Mouse (Mus musculus) frontal cortex, adult (tissue): ENCODE measurements around the gene Pfkm.

Source experiments
- ATAC-seq: cut with Nextera tagmentation; 2 replicates; pipeline ENCODE4 v1.9.2; 2017; ENCODE audit warnings: mild to moderate bottlenecking, moderate library complexity, mixed read lengths; ENCODE audit not compliant: low TSS enrichment

Gene Pfkm

GRCm38 (mm10) chr15:98092372-98093120 is at the start of gene Pfkm:
Pfkm (plus strand) TSS chr15:98092589.
- peak; percentile 18; the same call in 1 of the 2 replicates for ATAC-seq

GRCm38 (mm10) chr15:98043967-98044366 is 48.4 kb upstream of the Pfkm start:
- ATAC-seq = peak; percentile 82

- no peak for ATAC-seq
Measured at GRCm38 (mm10) chr15:98044387-98044786, 48.0 kb upstream of the Pfkm start.

GRCm38 (mm10) chr15:98048918-98049700 is 43.3 kb upstream of the Pfkm start:
- ATAC-seq = no peak

GRCm38 (mm10) chr15:98051685-98052084 is 40.7 kb upstream of the Pfkm start:
- ATAC-seq = no peak

GRCm38 (mm10) chr15:98055246-98055645 is 37.1 kb upstream of the Pfkm start:
- peak; percentile 77 for ATAC-seq

GRCm38 (mm10) chr15:98065881-98066280 is 26.5 kb upstream of the Pfkm start:
- ATAC-seq = no peak

- ATAC-seq = no peak
Measured at GRCm38 (mm10) chr15:98066602-98067001, 25.8 kb upstream of the Pfkm start.

- ATAC-seq = no peak
Measured at GRCm38 (mm10) chr15:98067492-98067891, 24.9 kb upstream of the Pfkm start.

GRCm38 (mm10) chr15:98068506-98068905 is 23.9 kb upstream of the Pfkm start:
- ATAC-seq = no peak

- no peak for ATAC-seq
Measured at GRCm38 (mm10) chr15:98069566-98070245, 22.7 kb upstream of the Pfkm start.

GRCm38 (mm10) chr15:98070376-98070775 is 22.0 kb upstream of the Pfkm start:
- ATAC-seq = peak; percentile 47

GRCm38 (mm10) chr15:98074521-98074920 is 17.9 kb upstream of the Pfkm start:
- ATAC-seq = no peak

GRCm38 (mm10) chr15:98075034-98075433 is 17.4 kb upstream of the Pfkm start:
- ATAC-seq = no peak

GRCm38 (mm10) chr15:98076901-98077300 is 15.5 kb upstream of the Pfkm start:
- no peak for ATAC-seq

GRCm38 (mm10) chr15:98088889-98089288 is 3.5 kb upstream of the Pfkm start:
- ATAC-seq = no peak

GRCm38 (mm10) chr15:98089421-98090183 is 2.8 kb upstream of the Pfkm start:
- no peak for ATAC-seq

- no peak for ATAC-seq
Measured at GRCm38 (mm10) chr15:98091841-98092240, 548 bp upstream of the Pfkm start.

GRCm38 (mm10) chr15:98093121-98094011 is 977 bp downstream of the Pfkm start, which contains the start of gene Senp1:
Senp1 (minus strand) TSS chr15:98093744.
- peak; percentile 94 for ATAC-seq

- ATAC-seq = no peak
Measured at GRCm38 (mm10) chr15:98094905-98095304, 2.5 kb downstream of the Pfkm start.

GRCm38 (mm10) chr15:98096957-98097356 is 4.6 kb downstream of the Pfkm start:
- ATAC-seq = no peak
